Mouse (Mus musculus) spleen, adult 12 weeks (tissue): Measurements from ENCODE around the gene Cpm.

ENCODE experiments used
- DNase-seq: peaks from one replicate; pipeline ENCODE4 v3.0.0; 2022; ENCODE audit warnings: low spot score

Cpm gene

GRCm38 (mm10) chr10:117620934-117621501 is 8.3 kb upstream of the Cpm start:
- DNase-seq: no peak

GRCm38 (mm10) chr10:117621616-117622533 is 7.4 kb upstream of the Cpm start:
- DNase-seq: no peak

- DNase-seq: no peak
Measured at GRCm38 (mm10) chr10:117623358-117623757, 5.9 kb upstream of the Cpm start.

GRCm38 (mm10) chr10:117624222-117624621 is 5.1 kb upstream of the Cpm start:
- DNase-seq: no peak

- no peak for DNase-seq
Measured at GRCm38 (mm10) chr10:117624655-117625497, 4.4 kb upstream of the Cpm start.

GRCm38 (mm10) chr10:117625500-117626296 is 3.6 kb upstream of the Cpm start:
- DNase-seq: no peak

GRCm38 (mm10) chr10:117626297-117626613 is 3.0 kb upstream of the Cpm start:
- DNase-seq: no peak

GRCm38 (mm10) chr10:117626840-117627615 is 2.3 kb upstream of the Cpm start:
- no peak for DNase-seq

- DNase-seq: no peak
Measured at GRCm38 (mm10) chr10:117627616-117627930, 1.7 kb upstream of the Cpm start.

GRCm38 (mm10) chr10:117627949-117628348 is 1.4 kb upstream of the Cpm start:
- DNase-seq: no peak

GRCm38 (mm10) chr10:117628363-117629168 is 734 bp upstream of the Cpm start:
- no peak for DNase-seq

GRCm38 (mm10) chr10:117630176-117630575 is 876 bp downstream of the Cpm start:
- DNase-seq: no peak

GRCm38 (mm10) chr10:117630810-117631209 is 1.5 kb downstream of the Cpm start:
- DNase-seq: no peak

GRCm38 (mm10) chr10:117631562-117632259 is 2.4 kb downstream of the Cpm start:
- DNase-seq: no peak

GRCm38 (mm10) chr10:117632394-117632793 is 3.1 kb downstream of the Cpm start:
- DNase-seq: no peak

GRCm38 (mm10) chr10:117633564-117634208 is 4.4 kb downstream of the Cpm start:
- DNase-seq: no peak

GRCm38 (mm10) chr10:117634323-117635030 is 5.2 kb downstream of the Cpm start:
- DNase-seq: no peak

GRCm38 (mm10) chr10:117635078-117635771 is 5.9 kb downstream of the Cpm start:
- no peak for DNase-seq
